Mouse (Mus musculus): ENCODE measurements around the gene Tbc1d8. TPM values are rescaled to one million over a fixed set of nuclear protein-coding genes. Genes with fewer than 3 reads are reported as not detected.

Tbc1d8 gene
- polyA plus RNA-seq, 1 experiment: 1.2 TPM

GRCm38 (mm10) chr1:39511775-39512174 lies 33.2 kb upstream of the Tbc1d8 start:
- H3K27ac ChIP-seq (ENCODE audit: insufficient read depth, low read length): no peak overlapping the region
- H3K4me3 ChIP-seq (ENCODE audit: insufficient read depth, low read length): no peak overlapping the region
- no peaks in the 10 kb centered on the region for H3K4me1 ChIP-seq (ENCODE audit: control insufficient read depth, insufficient read depth, low read length)
- TF ChIP-seq CTCF (IDR thresholded peaks at IDR 0.05; ENCODE audit: borderline replicate concordance, insufficient read depth, low read length) (no peak), POLR2A (IDR thresholded peaks at IDR 0.05; ENCODE audit: low read depth, low read length) (no peak)

DNA sequence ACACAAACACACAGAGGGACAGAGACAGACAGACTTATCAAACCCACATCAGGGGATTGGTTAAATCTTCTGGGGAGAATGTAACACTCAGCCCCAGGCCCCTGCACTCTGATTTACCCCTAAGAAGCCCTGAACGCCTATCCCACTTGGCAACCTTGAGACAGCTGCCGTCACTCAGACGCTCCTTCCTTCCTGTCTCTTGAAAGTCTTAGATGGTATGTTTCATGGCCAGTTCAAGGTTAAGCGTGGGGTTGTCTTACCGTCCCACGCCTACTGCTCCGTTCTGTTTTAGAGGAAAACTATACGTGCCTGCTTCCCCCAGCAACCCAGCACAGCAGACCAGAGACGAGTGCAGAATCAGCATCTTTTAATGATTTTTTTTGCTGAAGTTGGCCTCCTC lies 27.0 kb upstream of the Tbc1d8 start:
- Histone ChIP-seq H3K4me1 (ENCODE audit: control insufficient read depth, insufficient read depth, low read length) (no peaks in the 10 kb centered on the region), H3K4me3 (ENCODE audit: insufficient read depth, low read length) (no peak overlapping the region), H3K27ac (ENCODE audit: insufficient read depth, low read length) (no peak overlapping the region)
- TF ChIP-seq CTCF (IDR thresholded peaks at IDR 0.05; ENCODE audit: borderline replicate concordance, insufficient read depth, low read length): no peak
- no peak for TF ChIP-seq POLR2A (IDR thresholded peaks at IDR 0.05; ENCODE audit: low read depth, low read length)

DNA sequence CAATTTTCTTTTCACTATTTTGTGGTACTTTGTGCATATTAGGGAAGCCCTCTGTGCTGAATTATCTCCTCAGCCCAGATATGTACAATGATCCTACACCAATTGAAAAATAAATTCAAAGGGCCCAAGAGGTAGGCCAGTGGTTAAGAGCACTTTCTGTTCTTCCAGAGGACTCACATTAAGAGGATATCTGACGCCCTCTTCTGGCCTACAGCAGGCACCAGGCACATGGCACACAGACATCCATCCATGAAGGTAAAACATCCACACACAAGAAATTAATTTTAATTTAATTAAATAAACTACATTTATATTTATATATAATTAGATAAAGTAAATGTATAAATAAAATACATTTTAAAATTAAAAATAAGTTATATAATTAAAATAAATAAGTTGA lies 25.7 kb upstream of the Tbc1d8 start:
- Histone ChIP-seq H3K4me3 (ENCODE audit: insufficient read depth, low read length) (no peak overlapping the region), H3K27ac (ENCODE audit: insufficient read depth, low read length) (no peak overlapping the region), H3K4me1 (ENCODE audit: control insufficient read depth, insufficient read depth, low read length) (peaks cover 2% of the 10 kb centered on the region; the same call in 1 of the 2 replicates)
- peak; percentile 41; the same call in 1 of the 2 replicates for TF ChIP-seq CTCF (IDR thresholded peaks at IDR 0.05; ENCODE audit: borderline replicate concordance, insufficient read depth, low read length)
- TF ChIP-seq POLR2A (IDR thresholded peaks at IDR 0.05; ENCODE audit: low read depth, low read length): no peak

DNA sequence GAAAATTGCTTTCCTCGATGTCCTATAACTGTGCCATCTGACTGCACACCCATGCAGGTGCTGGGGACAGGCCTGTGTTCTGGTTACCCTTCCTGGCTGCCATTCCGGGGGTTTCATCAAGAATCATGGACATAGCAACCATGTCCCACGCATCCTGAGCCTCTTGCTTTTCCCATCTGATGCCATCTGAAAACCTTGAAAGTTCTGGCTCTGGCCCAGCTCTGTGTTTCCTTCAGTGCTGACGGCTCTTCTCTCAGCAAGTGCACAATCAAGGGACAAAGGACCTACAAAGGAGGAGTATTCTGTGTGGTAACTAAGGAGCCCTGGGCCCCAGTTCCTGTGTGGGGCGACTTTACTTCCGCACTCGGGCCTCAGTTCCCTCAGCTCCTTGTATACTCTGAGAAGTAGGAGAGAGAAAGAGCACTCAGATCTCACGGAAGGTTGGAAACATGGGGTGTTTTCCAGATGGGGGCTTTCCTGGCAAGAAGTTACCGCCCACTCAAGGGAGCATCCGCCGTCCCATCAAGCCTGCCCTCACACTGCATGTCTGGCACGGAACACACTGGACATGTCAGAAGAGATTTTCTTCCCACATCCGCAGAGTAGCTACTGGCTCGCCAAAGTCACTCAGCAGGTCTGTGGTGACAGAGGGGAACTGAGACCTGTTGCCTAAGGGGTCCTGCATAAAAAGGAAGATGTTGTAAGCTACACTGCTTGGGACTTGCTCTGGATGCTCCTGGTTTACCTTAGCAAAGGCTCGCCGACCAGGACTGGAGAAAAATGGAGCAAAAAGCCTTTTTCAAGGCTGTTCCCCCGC lies 24.5 kb upstream of the Tbc1d8 start:
- Histone ChIP-seq H3K27ac (ENCODE audit: insufficient read depth, low read length) (no peak overlapping the region), H3K4me1 (ENCODE audit: control insufficient read depth, insufficient read depth, low read length) (peaks cover 2% of the 10 kb centered on the region; the same call in 1 of the 2 replicates), H3K4me3 (ENCODE audit: insufficient read depth, low read length) (no peak overlapping the region)
- TF ChIP-seq CTCF (IDR thresholded peaks at IDR 0.05; ENCODE audit: borderline replicate concordance, insufficient read depth, low read length) (no peak), POLR2A (IDR thresholded peaks at IDR 0.05; ENCODE audit: low read depth, low read length) (no peak)

- no peak overlapping the region for H3K27ac ChIP-seq (ENCODE audit: insufficient read depth, low read length)
- H3K4me3 ChIP-seq (ENCODE audit: insufficient read depth, low read length): no peak overlapping the region
- peaks cover 2% of the 10 kb centered on the region; the same call in 1 of the 2 replicates for H3K4me1 ChIP-seq (ENCODE audit: control insufficient read depth, insufficient read depth, low read length)
- no peak for TF ChIP-seq POLR2A (IDR thresholded peaks at IDR 0.05; ENCODE audit: low read depth, low read length)
- TF ChIP-seq CTCF (IDR thresholded peaks at IDR 0.05; ENCODE audit: borderline replicate concordance, insufficient read depth, low read length): no peak
These were observed 21.0 kb upstream of the Tbc1d8 start for GRCm38 (mm10) chr1:39499485-39499941.

GRCm38 (mm10) chr1:39497748-39498147 lies 19.2 kb upstream of the Tbc1d8 start:
- H3K4me1 ChIP-seq (ENCODE audit: control insufficient read depth, insufficient read depth, low read length): peaks cover 2% of the 10 kb centered on the region; the same call in 1 of the 2 replicates
- no peak for TF ChIP-seq CTCF (IDR thresholded peaks at IDR 0.05; ENCODE audit: borderline replicate concordance, insufficient read depth, low read length)
- no peak for TF ChIP-seq POLR2A (IDR thresholded peaks at IDR 0.05; ENCODE audit: low read depth, low read length)
- no peak overlapping the region for H3K4me3 ChIP-seq (ENCODE audit: insufficient read depth, low read length)

DNA sequence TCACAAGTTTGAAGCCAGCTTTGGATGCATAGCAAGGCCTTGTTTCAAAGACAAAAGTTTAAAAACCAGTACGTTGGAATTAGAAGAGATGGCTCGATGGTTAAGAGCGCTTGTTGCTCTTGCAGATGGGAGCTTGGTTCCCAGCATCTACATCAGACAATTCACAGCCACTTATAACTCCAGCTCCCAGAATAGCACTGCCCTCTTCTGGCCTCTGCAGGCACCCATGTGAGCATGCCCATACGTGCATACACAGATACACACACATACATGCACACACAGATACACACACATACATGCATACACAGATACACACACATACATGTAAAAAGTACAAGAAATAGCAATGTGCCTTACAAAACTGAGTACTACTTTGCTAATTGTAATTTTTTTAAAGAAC lies 18.4 kb upstream of the Tbc1d8 start:
- TF ChIP-seq CTCF (IDR thresholded peaks at IDR 0.05; ENCODE audit: borderline replicate concordance, insufficient read depth, low read length) (no peak), POLR2A (IDR thresholded peaks at IDR 0.05; ENCODE audit: low read depth, low read length) (no peak)
- Histone ChIP-seq H3K4me1 (ENCODE audit: control insufficient read depth, insufficient read depth, low read length) (peaks cover 2% of the 10 kb centered on the region; the same call in 1 of the 2 replicates), H3K4me3 (ENCODE audit: insufficient read depth, low read length) (no peak overlapping the region), H3K27ac (ENCODE audit: insufficient read depth, low read length) (no peak overlapping the region)

More at GRCm38 (mm10) chr1:39497748-39498147, 19.2 kb upstream of the Tbc1d8 start:
- H3K27ac ChIP-seq (ENCODE audit: insufficient read depth, low read length): no peak overlapping the region

DNA sequence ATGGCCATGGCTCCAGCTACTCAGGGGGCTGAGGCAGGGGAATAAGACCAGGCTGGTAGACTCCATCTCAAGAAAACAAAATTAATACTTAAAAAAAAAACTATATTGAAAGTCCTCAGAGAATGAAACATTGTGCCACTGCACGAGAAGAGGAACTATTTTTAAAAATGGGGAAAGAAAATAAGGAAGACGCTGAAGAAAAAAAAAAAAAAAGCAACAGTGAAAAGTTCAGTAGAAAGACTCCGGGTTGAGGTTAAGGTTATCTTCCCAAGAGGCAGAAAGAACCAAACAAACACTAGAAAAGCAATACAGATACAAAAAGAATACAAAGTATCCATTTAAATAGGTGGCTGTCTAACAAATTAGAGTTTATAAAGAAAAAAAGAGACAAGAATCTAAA lies 15.1 kb upstream of the Tbc1d8 start:
- Histone ChIP-seq H3K4me3 (ENCODE audit: insufficient read depth, low read length) (no peak overlapping the region), H3K4me1 (ENCODE audit: control insufficient read depth, insufficient read depth, low read length) (no peaks in the 10 kb centered on the region), H3K27ac (ENCODE audit: insufficient read depth, low read length) (no peak overlapping the region)
- no peak for TF ChIP-seq POLR2A (IDR thresholded peaks at IDR 0.05; ENCODE audit: low read depth, low read length)
- no peak for TF ChIP-seq CTCF (IDR thresholded peaks at IDR 0.05; ENCODE audit: borderline replicate concordance, insufficient read depth, low read length)

GRCm38 (mm10) chr1:39493165-39493564 lies 14.6 kb upstream of the Tbc1d8 start:
- no peak overlapping the region for H3K4me3 ChIP-seq (ENCODE audit: insufficient read depth, low read length)
- no peaks in the 10 kb centered on the region for H3K4me1 ChIP-seq (ENCODE audit: control insufficient read depth, insufficient read depth, low read length)
- no peak overlapping the region for H3K27ac ChIP-seq (ENCODE audit: insufficient read depth, low read length)
- no peak for TF ChIP-seq POLR2A (IDR thresholded peaks at IDR 0.05; ENCODE audit: low read depth, low read length)
- TF ChIP-seq CTCF (IDR thresholded peaks at IDR 0.05; ENCODE audit: borderline replicate concordance, insufficient read depth, low read length): no peak

DNA sequence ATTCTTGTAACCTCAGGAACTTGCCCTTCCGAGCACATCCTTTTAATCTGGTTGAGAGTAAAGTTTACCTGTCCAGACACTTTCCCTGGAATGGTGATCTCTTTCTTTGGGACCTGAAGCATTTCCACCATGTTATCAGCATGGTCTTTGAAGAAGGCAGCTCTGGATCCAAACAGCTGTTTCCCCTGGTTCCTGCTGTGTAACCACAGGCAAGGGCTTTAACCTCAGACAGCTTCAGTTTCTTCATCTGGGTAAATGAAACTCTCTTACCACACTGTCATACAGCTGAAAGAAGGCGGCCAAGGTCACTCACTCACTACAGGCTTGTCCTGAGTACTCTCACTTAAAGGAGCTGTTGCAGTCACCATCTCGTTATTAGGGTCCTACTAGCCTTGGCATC lies 8.8 kb upstream of the Tbc1d8 start:
- Histone ChIP-seq H3K27ac (ENCODE audit: insufficient read depth, low read length) (no peak overlapping the region), H3K4me1 (ENCODE audit: control insufficient read depth, insufficient read depth, low read length) (no peaks in the 10 kb centered on the region), H3K4me3 (ENCODE audit: insufficient read depth, low read length) (no peak overlapping the region)
- TF ChIP-seq CTCF (IDR thresholded peaks at IDR 0.05; ENCODE audit: borderline replicate concordance, insufficient read depth, low read length) (no peak), POLR2A (IDR thresholded peaks at IDR 0.05; ENCODE audit: low read depth, low read length) (no peak)

All from embryonic fibroblast, embryonic 13.5 days (primary cell).